Mouse (Mus musculus) intestine, postnatal 0 days (tissue): ENCODE measurements around the gene Ins1. TPM values are rescaled to one million over a fixed set of nuclear protein-coding genes. Genes with fewer than 3 reads are reported as not detected.

Experiments
- ATAC-seq: fragments of 200-750 bp; cut with Nextera tagmentation; 2 replicates; pipeline ENCODE4 v1.8.0; 2017; ENCODE audit warnings: mild to moderate bottlenecking, moderate TSS enrichment, moderate library complexity
- H3K27ac ChIP-seq: fragments of 300-500 bp; sonication (generic); 2 replicates; pipeline ENCODE4 v1.5.1; 2014; ENCODE audit warnings: mild to moderate bottlenecking, low read depth, low read length, moderate library complexity
- H3K27me3 ChIP-seq: fragments of 300-500 bp; sonication (generic); replicated peaks from 2 replicates; pipeline ENCODE4 v1.6.1; 2014; ENCODE audit warnings: low read length, mixed read lengths; ENCODE audit not compliant: control insufficient read depth, insufficient read depth
- H3K36me3 ChIP-seq: fragments of 300-500 bp; sonication (generic); 2 replicates; pipeline ENCODE4 v1.6.1; 2014; ENCODE audit warnings: mild to moderate bottlenecking, moderate library complexity; ENCODE audit not compliant: control insufficient read depth, insufficient read depth
- H3K4me1 ChIP-seq: fragments of 300-500 bp; sonication (generic); replicated peaks from 2 replicates; pipeline ENCODE4 v1.6.1; 2014; ENCODE audit warnings: antibody characterized with exemption, low read length, mixed read lengths; ENCODE audit not compliant: control insufficient read depth, insufficient read depth
- H3K4me2 ChIP-seq: fragments of 300-500 bp; sonication (generic); replicated peaks from 2 replicates; pipeline ENCODE4 v1.6.1; 2014; ENCODE audit warnings: low read depth, mild to moderate bottlenecking, moderate library complexity
- H3K4me3 ChIP-seq: fragments of 300-500 bp; sonication (generic); 2 replicates; pipeline ENCODE4 v1.5.1; 2014; ENCODE audit warnings: low read depth, low read length
- H3K9ac ChIP-seq: fragments of 300-500 bp; sonication (generic); 2 replicates; pipeline ENCODE4 v1.6.1; 2014; ENCODE audit warnings: mild to moderate bottlenecking, low read depth, low read length
- H3K9me3 ChIP-seq: fragments of 300-500 bp; sonication (generic); 2 replicates; pipeline ENCODE4 v1.6.1; 2016; ENCODE audit warnings: mixed run types; ENCODE audit not compliant: control insufficient read depth
- CTCF ChIP-seq: sonication (generic); IDR thresholded peaks from 2 replicates; pipeline ENCODE4 v1.5.1; 2016; ENCODE audit warnings: low read depth, mild to moderate bottlenecking, control low read depth, antibody characterized with exemption, moderate library complexity
- polyA plus RNA-seq: library from polyadenylated mRNA; unstranded; fragments of >200 nt; fragmentation: Nextera tagmentation; extraction: Ambion mirVana; gene quantifications from 2 replicates; pipeline ENCODE4 v1.2.1, GENCODE M21; 2015

The Ins1 gene
- 3.9 and 7.4 TPM in 2 replicates for polyA plus RNA-seq

- H3K4me2 ChIP-seq, result no peak within 1 kb of the TSS
- TF ChIP-seq CTCF, result no peak
Measured at GRCm38 (mm10) chr19:52263997-52264396, at the start of gene Ins1. TSS of gene Ins1 (plus strand) at chr19:52264297.

More at GRCm38 (mm10) chr19:52263997-52264396, at the start of gene Ins1:
- Histone ChIP-seq H3K9me3 (no peaks in the 10 kb centered on the region), H3K27ac (no peak within 1 kb of the TSS), H3K36me3 (no peaks in the 10 kb centered on the region), H3K4me3 (no peak within 1 kb of the TSS), H3K4me1 (no peaks in the 10 kb centered on the region), H3K27me3 (no peaks in the 10 kb centered on the region), H3K9ac (no peak within 1 kb of the TSS)
- no peak for ATAC-seq
